Mouse (Mus musculus) hindbrain, postnatal 0 days (tissue): ENCODE measurements around the gene Oxld1. TPM values are rescaled to one million over a fixed set of nuclear protein-coding genes. Genes with fewer than 3 reads are reported as not detected.
A peak's percentile ranks its signal among the peaks of the same experiment; 100 is the strongest.

Source experiments
- ATAC-seq: fragments of 200-750 bp; cut with Nextera tagmentation; 2 replicates; pipeline ENCODE4 v1.8.0; 2017; ENCODE audit warnings: mild to moderate bottlenecking, moderate TSS enrichment, moderate library complexity
- DNase-seq: peaks from one replicate; pipeline ENCODE4 v3.0.0-alpha.2; 2015; ENCODE audit warnings: low spot score
- H3K27ac ChIP-seq: fragments of 300-500 bp; sonication (generic); 2 replicates; pipeline ENCODE4 v1.5.1; 2014; ENCODE audit warnings: mild to moderate bottlenecking
- H3K27me3 ChIP-seq: fragments of 300-500 bp; sonication (generic); 2 replicates; pipeline ENCODE4 v1.6.1; 2014; ENCODE audit warnings: low read length, mixed read lengths; ENCODE audit not compliant: insufficient read depth
- H3K36me3 ChIP-seq: fragments of 300-500 bp; sonication (generic); 2 replicates; pipeline ENCODE4 v1.6.1; 2014; ENCODE audit warnings: low read length, mixed read lengths; ENCODE audit not compliant: insufficient read depth
- H3K4me1 ChIP-seq: fragments of 300-500 bp; sonication (generic); 2 replicates; pipeline ENCODE4 v1.6.1; 2014; ENCODE audit warnings: antibody characterized with exemption, low read length, mixed read lengths; ENCODE audit not compliant: insufficient read depth
- H3K4me2 ChIP-seq: fragments of 300-500 bp; sonication (generic); 2 replicates; pipeline ENCODE4 v1.6.1; 2014; ENCODE audit warnings: low read depth, mild to moderate bottlenecking, low read length, moderate library complexity, mixed read lengths
- H3K4me3 ChIP-seq: fragments of 300-500 bp; sonication (generic); 2 replicates; pipeline ENCODE4 v1.5.1; 2014; ENCODE audit warnings: low read length
- H3K9ac ChIP-seq: fragments of 300-500 bp; sonication (generic); replicated peaks from 2 replicates; pipeline ENCODE4 v1.6.1; 2014; ENCODE audit warnings: mild to moderate bottlenecking, low read length, moderate library complexity, mixed read lengths
- H3K9me3 ChIP-seq: fragments of 300-500 bp; sonication (generic); 2 replicates; pipeline ENCODE4 v1.6.1; 2016; ENCODE audit warnings: low read length, mixed read lengths
- CTCF ChIP-seq: IDR thresholded peaks from 2 replicates; pipeline ENCODE4 v1.5.1; 2016; ENCODE audit warnings: antibody characterized with exemption, control low read depth, low read depth
- WGBS: fragments of 180-500 bp; shearing (Covaris S2); extraction: QIAGEN DNeasy Blood & Tissue Kit; methylation state at CpG from one replicate; pipeline ENCODE4 v1.1.7; 2014; 5-methylcytosine and 5-hydroxymethylcytosine counted together
- polyA plus RNA-seq: library from polyadenylated mRNA; unstranded; fragments of >200 nt; fragmentation: Nextera tagmentation; extraction: Ambion mirVana; gene quantifications from 2 replicates; pipeline ENCODE4 v1.2.1, GENCODE M21; 2015
- total RNA-seq: library from RNA; depleted of rRNA; stranded (reverse); fragments of >200 nt; gene quantifications from 2 replicates; pipeline ENCODE4 v1.2.3, GENCODE M21; 2014

Gene Oxld1
- total and polyA plus RNA-seq, 2 experiments from 2014 or later: 11.7 to 13.3 TPM

DNA sequence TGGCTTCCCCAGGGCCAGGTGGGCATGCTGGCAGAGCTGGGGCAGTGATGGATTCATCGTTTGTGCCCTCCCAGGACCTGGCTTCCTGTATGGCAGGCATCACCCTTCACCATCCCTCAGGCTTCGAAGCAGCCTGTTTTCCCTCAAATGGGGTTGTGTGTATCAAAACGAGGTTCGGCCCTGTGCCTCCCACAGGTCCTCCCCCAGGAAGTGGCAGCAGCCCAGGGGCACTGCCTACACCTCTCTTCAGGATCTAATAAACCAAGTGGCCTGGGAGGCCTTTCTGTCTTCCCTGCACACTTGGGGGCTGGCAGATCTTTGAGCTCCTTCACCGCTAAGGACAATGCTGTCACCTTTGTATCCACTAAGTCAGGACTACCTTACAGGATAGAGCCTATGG lies 41.0 kb upstream of the Oxld1 start:
- peaks cover 38% of the 10 kb centered on the region for H3K36me3 ChIP-seq

DNA sequence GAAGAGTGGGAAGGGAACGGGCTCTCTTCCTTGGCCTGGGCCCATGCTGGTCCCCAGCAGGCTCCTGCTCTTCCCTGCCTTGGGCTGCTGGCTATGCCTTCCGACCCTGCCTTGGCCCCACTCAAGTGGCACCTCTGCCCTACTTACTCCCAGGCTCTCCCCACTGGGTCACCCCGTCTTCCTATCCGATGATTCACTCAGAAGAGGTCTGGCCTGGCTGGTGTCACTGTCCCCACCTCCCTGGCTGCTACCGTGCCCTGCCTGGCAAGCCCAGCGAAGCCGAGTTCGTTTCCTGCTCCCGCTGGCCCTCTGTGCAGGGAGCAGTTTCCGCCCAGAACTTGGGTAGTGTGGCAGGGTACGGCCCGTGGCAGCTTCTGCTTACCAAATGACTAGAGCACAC lies 40.4 kb upstream of the Oxld1 start:
- Histone ChIP-seq H3K4me1 (peaks cover 5% of the 10 kb centered on the region), H3K36me3 (peaks cover 38% of the 10 kb centered on the region), H3K4me3 (no peak overlapping the region), H3K9ac (no peak overlapping the region), H3K9me3 (no peaks in the 10 kb centered on the region), H3K27ac (no peak overlapping the region), H3K4me2 (no peak overlapping the region), H3K27me3 (no peaks in the 10 kb centered on the region)
- TF ChIP-seq CTCF: no peak
- ATAC-seq (no peak), DNase-seq (no peak)
- WGBS: 92% methylated on average over 12 of the region's 12 CpGs

More for the DNA sequence above, 41.0 kb upstream of the Oxld1 start:
- Histone ChIP-seq H3K4me1 (no peaks in the 10 kb centered on the region), H3K9ac (no peak overlapping the region), H3K27ac (no peak overlapping the region), H3K4me2 (no peak overlapping the region), H3K27me3 (no peaks in the 10 kb centered on the region), H3K4me3 (no peak overlapping the region), H3K9me3 (no peaks in the 10 kb centered on the region)
- no peak for ATAC-seq
- 90% methylated on average over 5 of the region's 5 CpGs for WGBS
- DNase-seq: no peak
- TF ChIP-seq CTCF: no peak

DNA sequence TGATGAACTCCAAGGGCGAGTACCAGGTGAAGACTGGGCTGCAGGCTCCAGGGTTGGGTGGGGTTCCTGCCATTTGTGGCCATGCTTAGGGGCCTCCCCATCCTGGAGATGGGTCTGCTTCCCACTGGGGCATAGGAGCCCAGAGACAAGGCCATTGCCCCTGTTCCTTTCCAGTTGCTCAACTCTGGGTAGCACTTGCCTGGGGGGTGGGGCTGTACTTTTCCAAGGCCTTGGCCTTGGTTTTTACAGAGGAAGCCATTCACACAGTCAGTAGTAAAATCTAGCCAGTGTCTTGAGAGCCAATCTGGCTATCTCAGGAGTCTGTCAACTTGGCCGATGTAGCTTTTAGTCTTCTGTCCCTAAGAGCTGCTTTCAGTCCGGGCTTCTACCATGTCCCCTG lies 39.6 kb upstream of the Oxld1 start:
- no peak for ATAC-seq
- Histone ChIP-seq H3K9me3 (no peaks in the 10 kb centered on the region), H3K9ac (no peak overlapping the region), H3K4me1 (peaks cover 10% of the 10 kb centered on the region), H3K27me3 (no peaks in the 10 kb centered on the region), H3K36me3 (peaks cover 38% of the 10 kb centered on the region), H3K4me2 (no peak overlapping the region), H3K4me3 (no peak overlapping the region), H3K27ac (no peak overlapping the region)
- no peak for TF ChIP-seq CTCF
- WGBS: 94% methylated on average over 3 of the region's 3 CpGs
- DNase-seq: no peak

DNA sequence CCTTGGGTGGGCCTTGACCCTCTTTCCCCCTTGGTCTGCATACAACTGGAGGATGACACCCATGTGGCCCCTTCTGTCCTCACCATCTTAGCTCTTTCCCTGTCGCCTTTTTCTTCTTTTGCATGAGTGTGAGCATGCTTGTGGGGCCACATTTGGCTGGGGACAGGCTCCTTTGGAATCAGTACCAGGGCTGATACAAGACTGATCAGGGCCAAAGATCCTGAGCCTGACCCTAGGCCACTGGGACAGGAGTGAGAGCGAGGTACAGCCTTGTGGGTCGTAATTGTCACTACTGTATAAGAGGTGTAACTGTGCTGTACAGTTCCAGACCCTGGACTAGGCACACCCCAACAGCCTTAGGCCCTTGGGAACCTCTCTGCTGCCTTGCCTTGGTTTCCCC lies 36.0 kb upstream of the Oxld1 start:
- no peak for ATAC-seq
- H3K27ac ChIP-seq: no peak overlapping the region
- H3K4me2 ChIP-seq: no peak overlapping the region
- H3K4me1 ChIP-seq: peaks cover 19% of the 10 kb centered on the region
- H3K36me3 ChIP-seq: peaks cover 38% of the 10 kb centered on the region
- H3K4me3 ChIP-seq: no peak overlapping the region
- 85% methylated on average over 3 of the region's 3 CpGs for WGBS
- no peaks in the 10 kb centered on the region for H3K9me3 ChIP-seq
- H3K9ac ChIP-seq: no peak overlapping the region
- no peak for DNase-seq
- H3K27me3 ChIP-seq: no peaks in the 10 kb centered on the region
- TF ChIP-seq CTCF: no peak

DNA sequence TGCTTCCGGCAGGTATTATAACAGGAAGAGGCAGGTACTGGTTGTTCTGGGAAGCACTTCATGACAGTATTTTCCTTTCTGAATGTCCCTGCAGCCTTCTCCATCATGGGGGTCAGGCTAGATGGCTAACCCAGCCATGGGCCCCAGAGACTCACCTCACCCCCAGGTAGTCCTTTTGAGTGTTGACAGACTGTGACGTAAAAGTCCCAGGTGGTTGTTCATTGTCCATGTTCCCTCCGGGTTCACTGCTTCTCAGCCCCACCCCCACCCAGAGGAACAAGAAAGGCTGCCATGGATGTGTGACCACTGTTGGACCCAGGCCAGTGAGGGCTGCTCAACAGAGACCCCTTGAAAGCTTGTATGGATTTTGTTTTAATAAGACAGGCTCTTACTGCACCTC lies 35.5 kb upstream of the Oxld1 start:
- Histone ChIP-seq H3K4me2 (peak overlapping the region; percentile 77), H3K27ac (peak overlapping the region; percentile 56; the same call in 1 of the 2 replicates), H3K4me3 (peak overlapping the region; percentile 63), H3K9ac (peak overlapping the region; percentile 59), H3K9me3 (no peaks in the 10 kb centered on the region), H3K4me1 (peaks cover 19% of the 10 kb centered on the region), H3K36me3 (peaks cover 39% of the 10 kb centered on the region), H3K27me3 (no peaks in the 10 kb centered on the region)
- no peak for TF ChIP-seq CTCF
- DNase-seq (no peak), ATAC-seq (no peak)
- WGBS: 49% methylated on average over 3 of the region's 3 CpGs

DNA sequence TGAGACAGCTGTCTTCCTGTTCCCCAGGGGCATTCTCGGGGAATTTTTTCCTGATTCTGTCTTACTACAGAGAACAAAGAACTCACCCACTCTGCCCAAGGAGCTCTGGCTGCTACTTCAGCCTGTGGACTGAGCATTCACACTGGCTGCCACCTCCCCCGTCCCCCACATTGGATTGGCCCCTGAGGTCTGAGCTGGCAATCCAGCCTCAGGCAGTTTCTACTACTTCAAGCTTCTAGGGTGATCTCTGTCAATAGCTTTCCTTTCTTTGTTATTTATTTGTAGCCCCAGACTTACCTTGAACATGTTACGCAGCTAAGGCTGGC lies 35.0 kb upstream of the Oxld1 start:
- no peak for TF ChIP-seq CTCF
- Histone ChIP-seq H3K4me3 (peak overlapping the region; percentile 63), H3K4me1 (peaks cover 19% of the 10 kb centered on the region), H3K27me3 (no peaks in the 10 kb centered on the region), H3K4me2 (peak overlapping the region; percentile 77), H3K9me3 (no peaks in the 10 kb centered on the region), H3K27ac (peak overlapping the region; percentile 56; the same call in 1 of the 2 replicates), H3K9ac (peak overlapping the region; percentile 59), H3K36me3 (peaks cover 40% of the 10 kb centered on the region)
- 23% methylated on average over 3 of the region's 3 CpGs for WGBS
- no peak for ATAC-seq
- no peak for DNase-seq

DNA sequence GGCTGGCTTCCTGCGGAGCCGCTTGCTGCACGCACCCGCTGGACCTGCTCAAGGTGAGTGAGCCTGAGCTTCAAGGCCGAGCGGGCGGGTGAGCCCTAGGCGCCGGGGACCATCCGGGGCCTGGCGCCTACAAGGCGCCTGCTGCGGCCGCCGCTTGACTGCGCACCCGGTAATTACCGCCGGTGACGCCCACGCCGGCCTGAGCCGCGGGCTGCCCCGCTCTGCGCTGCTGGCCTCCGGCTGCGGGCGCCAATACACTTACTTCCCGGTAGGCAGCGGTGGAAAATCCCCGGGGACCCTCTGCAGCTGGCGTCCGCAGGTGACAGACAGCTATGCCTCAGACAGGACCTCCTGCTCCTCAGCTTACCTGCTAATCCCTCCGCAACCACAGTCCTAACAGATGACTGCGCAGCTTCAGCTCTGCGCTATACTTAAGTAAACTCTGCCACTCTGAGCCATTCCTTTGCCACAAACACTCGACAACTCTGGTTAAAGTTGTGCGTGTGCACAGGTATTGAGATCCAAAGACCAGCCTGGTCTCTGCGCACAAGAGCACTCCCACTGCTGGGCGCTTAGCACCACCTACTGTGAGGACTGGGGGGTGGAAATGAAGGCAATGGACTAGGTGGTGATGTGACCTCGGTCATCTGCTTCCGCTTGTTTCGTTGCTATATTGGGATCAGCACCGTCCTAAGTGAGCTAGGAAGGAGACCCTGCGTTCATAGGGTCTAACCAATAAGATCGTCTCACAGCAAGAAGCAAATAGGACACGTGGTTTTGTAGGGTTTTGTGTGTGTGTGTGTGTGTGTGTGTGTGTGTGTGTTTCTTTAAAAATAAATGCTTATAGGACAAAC lies 34.4 kb upstream of the Oxld1 start:
- Histone ChIP-seq H3K27ac (peak overlapping the region; percentile 76), H3K4me3 (peak overlapping the region; percentile 63), H3K4me2 (peak overlapping the region; percentile 77), H3K27me3 (no peaks in the 10 kb centered on the region), H3K9me3 (no peaks in the 10 kb centered on the region), H3K36me3 (peaks cover 40% of the 10 kb centered on the region), H3K9ac (peak overlapping the region; percentile 59), H3K4me1 (peaks cover 19% of the 10 kb centered on the region)
- DNase-seq: peak; percentile 54
- TF ChIP-seq CTCF: no peak; the same call in 1 of the 2 replicates
- WGBS: under 1% methylated on average over 45 of the region's 48 CpGs
- ATAC-seq: peak; percentile 39
